Mouse (Mus musculus) testis, adult 2 months (tissue): ENCODE results near the gene Gstt2.

Experiments
- CTCF ChIP-seq: fragments of 200-500 bp; IDR thresholded peaks from 2 replicates; pipeline ENCODE4 v1.5.1; 2012; ENCODE audit warnings: low read depth, mild to moderate bottlenecking, inconsistent platforms, low read length, moderate library complexity; ENCODE audit not compliant: control insufficient read depth, insufficient read depth, insufficient replicate concordance
- POLR2A ChIP-seq: fragments of 200-500 bp; IDR thresholded peaks from 2 replicates; pipeline ENCODE4 v1.6.1; 2012; ENCODE audit warnings: low read depth, mild to moderate bottlenecking, inconsistent platforms, low read length, moderate library complexity; ENCODE audit not compliant: control insufficient read depth

DNA sequence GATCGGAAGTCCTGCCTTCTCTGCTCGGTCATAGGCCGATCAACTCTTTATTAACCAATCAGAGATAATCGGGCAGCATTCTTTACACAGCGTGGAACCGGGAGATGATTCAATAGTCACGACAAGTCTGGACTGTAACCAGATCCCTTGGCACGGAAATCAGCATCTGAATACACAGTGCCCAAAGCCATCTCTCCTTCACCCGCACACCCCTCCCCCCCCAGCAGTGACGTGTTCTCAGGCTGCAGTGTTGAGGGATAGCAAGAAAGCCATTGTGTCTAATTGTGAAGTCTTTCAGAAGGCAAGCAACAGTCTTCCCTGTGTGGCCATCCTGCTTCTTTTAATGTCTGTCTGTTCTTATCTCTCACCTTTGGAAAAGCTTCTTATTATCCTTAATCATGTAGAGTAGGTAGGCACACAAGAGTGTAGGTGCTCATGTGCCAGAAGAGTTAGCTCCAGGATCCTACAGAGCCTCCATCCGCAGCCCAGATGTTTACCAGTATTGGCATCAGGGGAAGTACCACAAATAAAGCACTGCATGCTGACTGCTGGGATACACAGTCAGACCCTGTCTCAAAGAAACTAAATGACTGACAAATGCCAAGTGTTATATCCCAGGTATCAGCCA, 35.8 kb upstream of the Gstt2 start:
- TF ChIP-seq CTCF = no peak
- TF ChIP-seq POLR2A = no peak
